Mouse (Mus musculus) liver, embryonic 11.5 days (tissue): ENCODE measurements at regions not wholly inside any gene's neighbourhood (a gene's known extent, or its start where the extent isn't known, plus 50 kb on each side); places are given as distances from the start of the nearest gene placed in this dataset.

ENCODE experiments used
- ATAC-seq: fragments of 200-750 bp; cut with Nextera tagmentation; replicated peaks from 2 replicates; pipeline ENCODE4 v1.8.0; 2017; ENCODE audit warnings: moderate number of reproducible peaks, mild to moderate bottlenecking, moderate TSS enrichment, moderate library complexity; ENCODE audit not compliant: low FRiP score
- DNase-seq: peaks from one replicate; pipeline ENCODE4 v3.0.0-alpha.2; 2017; ENCODE audit warnings: low spot score
- H3K27ac ChIP-seq: fragments of 300-500 bp; sonication (generic); 2 replicates; pipeline ENCODE4 v1.5.1; 2014; ENCODE audit warnings: mild to moderate bottlenecking, low read depth, low read length, control low read depth
- H3K27me3 ChIP-seq: fragments of 300-500 bp; sonication (generic); replicated peaks from 2 replicates; pipeline ENCODE4 v1.6.1; 2014; ENCODE audit warnings: low read length, mixed read lengths; ENCODE audit not compliant: control insufficient read depth, insufficient read depth
- H3K36me3 ChIP-seq: fragments of 300-500 bp; sonication (generic); 2 replicates; pipeline ENCODE4 v1.6.1; 2014; ENCODE audit warnings: mild to moderate bottlenecking, low read length, moderate library complexity, mixed read lengths; ENCODE audit not compliant: control insufficient read depth, insufficient read depth
- H3K4me1 ChIP-seq: fragments of 300-500 bp; sonication (generic); replicated peaks from 2 replicates; pipeline ENCODE4 v1.6.1; 2014; ENCODE audit warnings: low read length, mixed read lengths; ENCODE audit not compliant: control insufficient read depth, insufficient read depth
- H3K4me2 ChIP-seq: fragments of 300-500 bp; sonication (generic); 2 replicates; pipeline ENCODE4 v1.6.1; 2014; ENCODE audit warnings: mild to moderate bottlenecking, control low read depth, moderate library complexity
- H3K4me3 ChIP-seq: fragments of 300-500 bp; sonication (generic); 2 replicates; pipeline ENCODE4 v1.5.1; 2014; ENCODE audit warnings: low read depth, low read length, control low read depth
- H3K9ac ChIP-seq: fragments of 300-500 bp; sonication (generic); 2 replicates; pipeline ENCODE4 v1.6.1; 2014; ENCODE audit warnings: low read depth, low read length, control low read depth
- H3K9me3 ChIP-seq: fragments of 300-500 bp; sonication (generic); 2 replicates; pipeline ENCODE4 v1.6.1; 2016; ENCODE audit warnings: low read length, inconsistent platforms, mixed read lengths; ENCODE audit not compliant: control insufficient read depth
- WGBS: fragments of 180-500 bp; shearing (Covaris S2); extraction: QIAGEN DNeasy Blood & Tissue Kit; methylation state at CpG from one replicate; pipeline ENCODE4 v1.1.7; 2014; 5-methylcytosine and 5-hydroxymethylcytosine counted together

DNA sequence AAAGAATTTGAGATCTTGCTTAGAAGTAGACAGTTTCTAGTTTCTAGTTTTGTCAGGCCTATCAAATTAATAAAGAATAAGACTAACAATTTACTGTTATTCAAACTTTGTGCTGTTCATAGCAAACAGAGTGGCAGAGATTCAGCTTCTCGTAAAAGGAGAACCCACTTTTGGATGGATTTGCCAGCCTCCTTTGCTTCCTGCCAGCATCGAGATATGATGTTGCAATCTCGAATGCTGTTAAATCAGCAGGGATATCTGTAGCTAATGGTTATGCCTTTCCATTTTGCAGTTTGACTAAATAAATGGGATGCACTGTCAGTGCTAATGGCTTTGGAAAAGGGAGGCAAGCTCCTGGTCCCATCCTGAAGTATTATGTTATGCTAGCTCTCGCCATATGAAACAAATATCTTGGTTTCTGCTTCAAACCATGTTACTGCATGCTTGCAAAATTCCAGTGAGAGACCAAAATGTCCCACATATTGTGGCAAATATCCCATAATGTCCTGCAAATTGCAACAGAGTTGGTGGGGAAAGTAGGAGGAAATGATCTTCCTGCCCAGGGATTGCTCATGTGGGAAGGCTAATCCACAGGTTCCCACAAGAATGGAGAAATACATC lies 199.9 kb upstream of the Zeb2 start:
- Histone ChIP-seq H3K4me3 (no peak overlapping the region), H3K4me2 (no peak overlapping the region), H3K9ac (no peak overlapping the region), H3K27ac (no peak overlapping the region), H3K4me1 (no peaks in the 10 kb centered on the region), H3K27me3 (no peaks in the 10 kb centered on the region), H3K9me3 (no peaks in the 10 kb centered on the region), H3K36me3 (no peaks in the 10 kb centered on the region)
- ATAC-seq (no peak), DNase-seq (no peak)
- WGBS, result 77% methylated on average over 4 of the region's 4 CpGs

DNA sequence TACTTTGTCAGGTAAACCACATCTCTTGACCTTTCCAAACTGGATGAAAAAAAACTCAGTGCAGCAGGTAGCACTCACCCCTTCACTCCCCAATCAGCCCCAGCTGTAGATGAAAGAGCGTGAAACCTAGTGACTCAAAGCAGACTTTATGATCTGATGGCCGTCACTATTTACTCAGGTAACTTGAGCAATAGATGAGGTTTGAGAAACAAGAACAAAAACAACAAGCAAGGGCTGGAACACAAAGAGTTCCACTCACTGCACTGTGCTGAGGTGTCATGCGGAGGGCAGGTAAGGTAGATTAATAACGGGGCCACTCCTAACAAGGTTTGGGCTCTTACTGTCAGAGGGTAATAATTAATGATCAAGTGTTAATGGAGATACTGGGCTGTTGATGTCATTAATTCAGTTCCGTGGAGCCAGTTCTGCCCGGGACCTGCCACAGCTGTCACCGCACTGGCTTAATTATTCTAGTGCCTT lies 170.4 kb upstream of the Zeb2 start:
- Histone ChIP-seq H3K36me3 (no peaks in the 10 kb centered on the region), H3K9me3 (no peaks in the 10 kb centered on the region), H3K4me2 (no peak overlapping the region), H3K27ac (no peak overlapping the region), H3K9ac (no peak overlapping the region), H3K4me1 (no peaks in the 10 kb centered on the region), H3K27me3 (no peaks in the 10 kb centered on the region), H3K4me3 (no peak overlapping the region)
- WGBS, result 74% methylated on average over 7 of the region's 7 CpGs
- ATAC-seq (no peak), DNase-seq (no peak)

GRCm38 (mm10) chr2:45283811-45284210 lies 166.6 kb upstream of the Zeb2 start:
- no peak overlapping the region for H3K4me2 ChIP-seq
- H3K9ac ChIP-seq, result no peak overlapping the region
- H3K36me3 ChIP-seq, result no peaks in the 10 kb centered on the region
- DNase-seq (no peak), ATAC-seq (no peak)
- H3K27ac ChIP-seq, result no peak overlapping the region
- H3K27me3 ChIP-seq, result no peaks in the 10 kb centered on the region
- H3K4me1 ChIP-seq, result no peaks in the 10 kb centered on the region
- no peak overlapping the region for H3K4me3 ChIP-seq
- no peaks in the 10 kb centered on the region for H3K9me3 ChIP-seq

DNA sequence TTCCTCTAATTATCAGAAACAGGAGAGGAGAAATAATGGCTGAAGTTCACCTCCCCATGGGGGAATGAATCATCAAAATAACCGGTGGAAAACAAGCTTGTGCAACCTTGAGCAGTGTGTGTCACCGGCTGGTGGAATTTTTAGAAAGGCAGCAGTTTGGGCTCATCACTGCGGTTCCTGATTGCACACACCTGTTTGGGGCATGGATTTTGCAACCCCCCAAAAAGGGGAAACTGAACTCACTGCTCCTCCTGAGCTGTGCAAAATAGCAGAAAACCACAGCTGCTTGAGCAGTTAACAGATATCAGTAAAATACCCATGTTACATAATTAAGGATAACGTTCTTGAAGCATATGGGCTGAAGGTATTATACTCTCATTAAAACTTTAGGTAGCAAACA lies 162.3 kb upstream of the Zeb2 start:
- H3K36me3 ChIP-seq, result no peaks in the 10 kb centered on the region
- ATAC-seq (no peak; the same call in 1 of the 2 replicates), DNase-seq (no peak)
- no peak overlapping the region for H3K4me3 ChIP-seq
- H3K9me3 ChIP-seq, result no peaks in the 10 kb centered on the region
- H3K4me1 ChIP-seq, result no peaks in the 10 kb centered on the region
- H3K27ac ChIP-seq, result no peak overlapping the region
- WGBS, result 43% methylated on average over 4 of the region's 4 CpGs
- H3K9ac ChIP-seq, result no peak overlapping the region
- no peaks in the 10 kb centered on the region for H3K27me3 ChIP-seq
- H3K4me2 ChIP-seq, result no peak overlapping the region

DNA sequence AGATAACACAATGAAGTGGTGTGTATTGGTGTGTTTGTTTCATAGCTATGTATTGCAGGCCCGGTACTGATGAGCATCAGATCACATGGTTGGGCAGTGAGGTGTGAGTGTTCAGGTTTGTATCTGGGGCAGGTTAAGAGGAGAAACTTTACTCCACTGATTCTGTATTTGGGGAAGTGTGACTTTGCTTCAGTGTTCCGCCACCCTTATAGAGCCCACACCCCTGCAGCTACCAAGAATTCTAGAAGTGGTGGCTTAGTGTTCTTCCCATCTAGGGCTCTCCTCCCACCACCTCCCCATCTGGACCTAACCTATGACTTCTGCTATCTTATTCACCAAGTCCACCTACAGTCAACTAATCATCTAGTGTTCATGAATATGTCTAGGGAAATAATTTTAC lies 160.4 kb upstream of the Zeb2 start:
- H3K36me3 ChIP-seq, result no peaks in the 10 kb centered on the region
- ATAC-seq, result no peak
- 94% methylated on average over 2 of the region's 2 CpGs for WGBS

GRCm38 (mm10) chr2:45276703-45277102 lies 159.5 kb upstream of the Zeb2 start:
- Histone ChIP-seq H3K4me2 (no peak overlapping the region), H3K27me3 (no peaks in the 10 kb centered on the region), H3K9me3 (no peaks in the 10 kb centered on the region), H3K4me1 (no peaks in the 10 kb centered on the region), H3K9ac (no peak overlapping the region), H3K27ac (no peak overlapping the region), H3K4me3 (no peak overlapping the region), H3K36me3 (no peaks in the 10 kb centered on the region)
- WGBS, result 72% methylated on average over 1 of the region's 1 CpGs
- DNase-seq, result no peak
- ATAC-seq, result no peak

More for the DNA sequence above, 160.4 kb upstream of the Zeb2 start:
- H3K9ac ChIP-seq, result no peak overlapping the region
- H3K4me2 ChIP-seq, result no peak overlapping the region
- H3K9me3 ChIP-seq, result no peaks in the 10 kb centered on the region
- H3K27me3 ChIP-seq, result no peaks in the 10 kb centered on the region
- H3K4me1 ChIP-seq, result no peaks in the 10 kb centered on the region
- no peak overlapping the region for H3K4me3 ChIP-seq
- H3K27ac ChIP-seq, result no peak overlapping the region
- DNase-seq, result no peak

- H3K4me3 ChIP-seq, result no peak overlapping the region
- DNase-seq, result no peak
- H3K4me1 ChIP-seq, result no peaks in the 10 kb centered on the region
- H3K9ac ChIP-seq, result no peak overlapping the region
- WGBS, result 69% methylated on average over 2 of the region's 2 CpGs
- H3K4me2 ChIP-seq, result no peak overlapping the region
- no peaks in the 10 kb centered on the region for H3K36me3 ChIP-seq
- ATAC-seq, result no peak
- H3K27me3 ChIP-seq, result no peaks in the 10 kb centered on the region
- H3K27ac ChIP-seq, result no peak overlapping the region
- no peaks in the 10 kb centered on the region for H3K9me3 ChIP-seq
Observed at GRCm38 (mm10) chr2:45270035-45270434, 152.8 kb upstream of the Zeb2 start.

GRCm38 (mm10) chr2:45265819-45266218 lies 148.6 kb upstream of the Zeb2 start:
- no peak for ATAC-seq
- no peaks in the 10 kb centered on the region for H3K27me3 ChIP-seq
- WGBS, result 53% methylated on average over 2 of the region's 2 CpGs

DNA sequence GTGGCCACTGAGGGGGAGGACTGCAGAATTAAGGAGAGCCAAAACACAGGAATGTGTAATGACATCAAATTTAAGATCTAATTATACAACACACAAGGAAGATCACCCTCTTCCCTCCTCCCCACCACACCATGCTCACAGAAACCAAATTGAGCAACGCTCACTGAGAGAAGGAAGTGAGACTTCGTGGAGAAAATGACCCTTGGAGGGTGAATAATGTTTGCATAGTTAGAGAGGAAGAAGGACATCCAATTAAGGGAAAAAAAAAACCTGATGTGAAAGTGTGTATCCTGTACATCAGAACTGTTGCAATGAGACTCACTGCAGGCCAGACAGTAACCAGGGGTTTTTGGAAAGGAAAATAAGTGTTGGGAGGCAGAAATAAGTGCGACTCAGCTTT lies 144.8 kb upstream of the Zeb2 start:
- Histone ChIP-seq H3K27ac (no peak overlapping the region), H3K4me2 (no peak overlapping the region), H3K9ac (no peak overlapping the region), H3K4me1 (no peaks in the 10 kb centered on the region), H3K9me3 (no peaks in the 10 kb centered on the region), H3K36me3 (no peaks in the 10 kb centered on the region), H3K27me3 (no peaks in the 10 kb centered on the region), H3K4me3 (no peak overlapping the region)
- DNase-seq (no peak), ATAC-seq (no peak)
- WGBS, result 56% methylated on average over 3 of the region's 3 CpGs

More at GRCm38 (mm10) chr2:45265819-45266218, 148.6 kb upstream of the Zeb2 start:
- H3K4me1 ChIP-seq, result no peaks in the 10 kb centered on the region
- no peak overlapping the region for H3K4me3 ChIP-seq
- no peak overlapping the region for H3K9ac ChIP-seq
- H3K36me3 ChIP-seq, result no peaks in the 10 kb centered on the region
- DNase-seq, result no peak
- no peak overlapping the region for H3K4me2 ChIP-seq
- no peaks in the 10 kb centered on the region for H3K9me3 ChIP-seq
- H3K27ac ChIP-seq, result no peak overlapping the region
